Mouse (Mus musculus) lung, postnatal 4 days (tissue): Measurements from ENCODE around the gene Snapc2.

Experiments used
- DNase-seq, 2 experiments: peaks; one replicate each; pipeline ENCODE4 v3.0.0; 2021

Gene Snapc2

DNA sequence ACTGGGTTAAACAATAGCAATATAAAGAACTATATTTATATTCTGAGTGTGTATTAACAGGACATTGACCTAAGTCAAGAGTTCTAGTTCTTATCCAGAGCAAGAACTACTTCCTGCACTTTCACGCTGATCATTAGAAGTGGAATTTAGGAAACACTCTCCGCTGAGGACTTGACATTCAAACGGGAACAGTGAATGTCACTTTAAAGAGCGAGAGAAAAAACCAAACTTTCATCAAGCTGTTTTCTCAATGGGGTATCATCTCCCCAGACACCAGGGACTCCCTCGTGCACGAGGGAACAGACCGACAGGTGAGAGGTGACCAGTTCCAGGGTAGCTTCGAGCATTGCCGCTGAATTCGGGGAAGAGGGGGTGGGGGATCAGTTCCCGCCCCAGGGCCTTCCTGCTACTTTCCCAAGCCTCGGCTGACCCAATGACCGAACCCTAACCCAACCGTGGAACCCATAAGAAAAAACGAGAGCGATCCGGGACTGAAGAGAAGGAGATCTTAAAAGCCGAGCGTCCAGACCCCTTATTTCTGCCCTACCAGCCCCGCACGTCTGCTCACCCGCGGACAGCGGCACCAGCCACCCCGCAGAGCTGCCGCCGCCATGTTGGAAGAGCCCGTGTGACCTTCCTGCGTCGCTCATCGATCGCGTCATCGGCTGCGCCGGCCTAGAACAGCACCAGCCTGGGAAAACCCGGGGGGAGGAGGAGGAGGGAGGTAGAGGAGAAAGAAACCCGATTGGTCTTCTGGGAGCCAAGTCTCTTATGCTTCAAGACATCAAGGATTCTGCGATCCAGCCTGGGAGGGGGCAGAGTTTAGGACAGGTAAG is 22.6 kb downstream of the Snapc2 start, which contains the start of gene Timm44:
TSS of gene Timm44 (minus strand) at position 639 of the 836 bp plus-strand sequence.
- DNase-seq, result peak; percentile 95

DNA sequence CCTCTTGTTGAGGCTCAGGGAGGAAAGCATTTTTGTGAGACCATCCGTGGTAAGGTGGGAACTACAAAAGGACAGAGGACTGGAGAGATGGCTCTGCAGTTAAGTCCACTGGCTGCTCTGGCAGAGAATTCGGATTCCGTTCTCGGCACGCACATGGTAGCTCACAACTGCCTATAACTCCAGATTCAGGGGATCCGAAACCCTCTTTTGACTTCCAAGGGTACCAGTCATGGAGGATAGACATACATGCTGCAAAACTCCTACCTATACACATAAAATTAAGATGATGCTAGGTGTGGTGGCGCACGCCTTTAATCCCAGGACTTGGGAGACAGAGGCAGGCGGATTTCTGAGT is 23.2 kb downstream of the Snapc2 start:
- DNase-seq, result no peak

DNA sequence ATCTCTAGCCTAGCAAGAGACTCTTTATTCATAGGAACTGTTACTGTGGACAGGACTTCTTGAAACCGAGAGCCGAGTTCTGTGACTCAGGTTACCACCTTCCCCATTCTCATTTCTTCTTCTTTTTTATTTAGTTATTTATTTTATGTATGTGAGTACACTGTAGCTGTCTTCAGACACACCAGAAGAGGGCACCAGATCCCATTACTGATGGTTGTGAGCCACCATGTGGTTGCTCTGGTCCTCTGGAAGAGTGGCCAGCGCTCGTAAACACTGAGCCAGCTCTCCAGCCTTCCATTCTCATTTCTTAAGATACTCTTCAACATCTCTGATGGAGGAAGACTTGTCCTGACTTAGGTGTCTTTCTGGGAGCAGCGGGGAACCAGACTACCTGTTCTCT is 39.9 kb downstream of the Snapc2 start:
- no peak for DNase-seq

DNA sequence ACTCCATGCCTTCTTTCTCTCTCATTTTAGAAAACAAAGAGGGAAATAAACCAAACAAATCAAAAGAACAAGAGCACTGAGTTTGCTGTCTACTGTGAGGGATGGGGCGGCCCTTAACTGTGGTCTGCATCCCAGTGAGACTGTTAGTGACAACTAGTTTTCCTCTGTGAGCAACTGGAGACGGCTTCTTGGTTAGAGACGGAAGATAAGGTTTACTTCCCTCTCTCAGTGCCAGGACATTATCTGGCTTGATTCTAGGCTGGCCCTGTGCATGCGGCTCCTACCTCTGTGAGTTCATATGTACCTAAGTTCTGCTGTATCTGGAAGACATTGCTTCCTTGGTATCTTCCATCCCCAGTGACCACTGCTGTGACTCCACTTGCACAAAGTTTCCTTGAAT is 44.9 kb downstream of the Snapc2 start:
- no peak for DNase-seq

DNA sequence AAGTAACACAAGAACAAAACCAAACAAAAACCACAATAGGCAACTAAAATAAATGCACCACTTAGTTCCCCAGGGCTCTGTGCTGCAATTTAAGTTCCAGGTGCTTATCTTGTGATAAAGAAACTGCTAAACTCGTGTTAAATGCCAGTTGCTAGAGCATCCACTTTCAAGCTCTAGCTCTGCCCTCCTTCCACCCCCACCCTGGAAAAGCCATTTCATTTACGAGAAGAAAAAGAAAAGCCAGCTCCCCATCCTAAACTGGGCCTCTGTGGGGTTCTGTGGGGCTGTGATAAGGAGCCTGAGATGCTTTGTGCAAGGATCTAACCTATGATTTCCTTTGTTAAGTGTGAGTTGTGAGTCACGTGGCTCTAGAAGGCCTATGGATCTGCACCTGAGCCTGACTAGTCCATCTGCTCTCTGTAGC is 51.3 kb downstream of the Snapc2 start:
- DNase-seq, result no peak
